Mouse (Mus musculus): ENCODE measurements at regions not wholly inside any gene's neighbourhood (a gene's known extent, or its start where the extent isn't known, plus 50 kb on each side); places are given as distances from the start of the nearest gene placed in this dataset.

- intact Hi-C loops (cut with DNase I): no loop called here
- no peak for DNase-seq (ENCODE audit: low spot score)
Observed at GRCm38 (mm10) chr13:51926764-51927163, 80.3 kb downstream of the Gadd45g start.

GRCm38 (mm10) chr13:51929730-51930129 lies 83.3 kb downstream of the Gadd45g start:
- DNase-seq (ENCODE audit: low spot score): no peak
- intact Hi-C loops (cut with DNase I): loop anchor here (2.0 to 5.0 kb wide), 2 partner anchors 48 to 61 kb away; no protein-coding TSS in a partner anchor

- intact Hi-C loops (cut with DNase I): loop anchor here (2.0 to 5.0 kb wide), 2 partner anchors 47 to 62 kb away; no protein-coding TSS in a partner anchor
- DNase-seq (ENCODE audit: low spot score): peak; percentile 55
Observed at GRCm38 (mm10) chr13:51930301-51930747, 83.8 kb downstream of the Gadd45g start.

- intact Hi-C loops (cut with DNase I): loop anchor here (2.0 to 5.0 kb wide), 2 partner anchors 46 to 62 kb away; no protein-coding TSS in a partner anchor
- no peak for DNase-seq (ENCODE audit: low spot score)
Observed at GRCm38 (mm10) chr13:51930931-51931330, 84.5 kb downstream of the Gadd45g start.

GRCm38 (mm10) chr13:51935827-51936226 lies 89.3 kb downstream of the Gadd45g start:
- no peak for DNase-seq (ENCODE audit: low spot score)
- intact Hi-C loops (cut with DNase I): no loop called here

- DNase-seq (ENCODE audit: low spot score): no peak
- intact Hi-C loops (cut with DNase I): no loop called here
Observed at GRCm38 (mm10) chr13:51936441-51936840, 90.0 kb downstream of the Gadd45g start.

- no peak for DNase-seq (ENCODE audit: low spot score)
- intact Hi-C loops (cut with DNase I): no loop called here
Observed at GRCm38 (mm10) chr13:51937898-51938297, 91.4 kb downstream of the Gadd45g start.

GRCm38 (mm10) chr13:51939262-51939661 lies 92.8 kb downstream of the Gadd45g start:
- DNase-seq (ENCODE audit: low spot score): no peak
- intact Hi-C loops (cut with DNase I): no loop called here

- intact Hi-C loops (cut with DNase I): no loop called here
- DNase-seq (ENCODE audit: low spot score): no peak
Observed at GRCm38 (mm10) chr13:51939715-51940114, 93.2 kb downstream of the Gadd45g start.

GRCm38 (mm10) chr13:51946171-51946570 lies 99.7 kb downstream of the Gadd45g start:
- DNase-seq (ENCODE audit: low spot score): peak; percentile 47

GRCm38 (mm10) chr13:51948896-51949295 lies 102.4 kb downstream of the Gadd45g start:
- DNase-seq (ENCODE audit: low spot score): no peak
- intact Hi-C loops (cut with DNase I): no loop called here

More at GRCm38 (mm10) chr13:51946171-51946570, 99.7 kb downstream of the Gadd45g start:
- intact Hi-C loops (cut with DNase I): no loop called here

GRCm38 (mm10) chr13:51951506-51952038 lies 105.1 kb downstream of the Gadd45g start:
- intact Hi-C loops (cut with DNase I): no loop called here
- DNase-seq (ENCODE audit: low spot score): no peak

GRCm38 (mm10) chr13:51953084-51953483 lies 106.6 kb downstream of the Gadd45g start:
- intact Hi-C loops (cut with DNase I): no loop called here
- no peak for DNase-seq (ENCODE audit: low spot score)

GRCm38 (mm10) chr13:51953569-51953968 lies 107.1 kb downstream of the Gadd45g start:
- no peak for DNase-seq (ENCODE audit: low spot score)
- intact Hi-C loops (cut with DNase I): no loop called here

- intact Hi-C loops (cut with DNase I): no loop called here
- DNase-seq (ENCODE audit: low spot score): no peak
Observed at GRCm38 (mm10) chr13:51957101-51957500, 110.6 kb downstream of the Gadd45g start.

- intact Hi-C loops (cut with DNase I): no loop called here
- DNase-seq (ENCODE audit: low spot score): no peak
Observed at GRCm38 (mm10) chr13:51959591-51959990, 113.1 kb downstream of the Gadd45g start.

GRCm38 (mm10) chr13:51960262-51960661 lies 113.8 kb downstream of the Gadd45g start:
- no peak for DNase-seq (ENCODE audit: low spot score)
- intact Hi-C loops (cut with DNase I): loop anchor here (5.0 kb wide), 1 partner anchor 113 kb away; the partner anchor contains the start of gene Gadd45g

GRCm38 (mm10) chr13:51962191-51962611 lies 115.7 kb downstream of the Gadd45g start:
- intact Hi-C loops (cut with DNase I): loop anchor here (5.0 kb wide), 1 partner anchor 115 kb away; the partner anchor contains the start of gene Gadd45g

GRCm38 (mm10) chr13:51962676-51963075 lies 116.2 kb downstream of the Gadd45g start:
- DNase-seq (ENCODE audit: low spot score): no peak
- intact Hi-C loops (cut with DNase I): loop anchor here (5.0 kb wide), 1 partner anchor 115 kb away; the partner anchor contains the start of gene Gadd45g

More at GRCm38 (mm10) chr13:51962191-51962611, 115.7 kb downstream of the Gadd45g start:
- peak; percentile 21 for DNase-seq (ENCODE audit: low spot score)

- intact Hi-C loops (cut with DNase I): loop anchor here (5.0 kb wide), 1 partner anchor 117 kb away; the partner anchor contains the start of gene Gadd45g
- DNase-seq (ENCODE audit: low spot score): no peak
Observed at GRCm38 (mm10) chr13:51963966-51964365, 117.5 kb downstream of the Gadd45g start.

GRCm38 (mm10) chr13:51964416-51964815 lies 117.9 kb downstream of the Gadd45g start:
- intact Hi-C loops (cut with DNase I): loop anchor here (5.0 kb wide), 1 partner anchor 117 kb away; the partner anchor contains the start of gene Gadd45g
- peak; percentile 28 for DNase-seq (ENCODE audit: low spot score)
